Mouse (Mus musculus) heart, adult 8-10 months (tissue): ENCODE measurements around the gene Gfod1. TPM values are rescaled to one million over a fixed set of nuclear protein-coding genes. Genes with fewer than 3 reads are reported as not detected.

Experiments
- DNase-seq: peaks from one replicate; pipeline ENCODE4 v3.0.0; 2022; ENCODE audit warnings: low spot score
- total RNA-seq, 4 experiments: library from RNA; stranded (reverse); gene quantifications; 2 replicates each; pipeline ENCODE4 v1.2.4; 2022

Gene Gfod1
- total RNA-seq, 4 experiments from 2014 or later, result 28.2 to 33.9 (median 30.5) TPM

GRCm38 (mm10) chr13:43167721-43168120 lies 136.3 kb downstream of the Gfod1 start:
- DNase-seq, result no peak

GRCm38 (mm10) chr13:43159429-43159828 lies 144.5 kb downstream of the Gfod1 start:
- DNase-seq, result no peak

- no peak for DNase-seq
These were observed 145.7 kb downstream of the Gfod1 start for GRCm38 (mm10) chr13:43158281-43158680.

GRCm38 (mm10) chr13:43157370-43157769 lies 146.6 kb downstream of the Gfod1 start:
- DNase-seq, result no peak

GRCm38 (mm10) chr13:43152005-43152520 lies 151.9 kb downstream of the Gfod1 start:
- no peak for DNase-seq

- DNase-seq, result no peak
These were observed 154.3 kb downstream of the Gfod1 start for GRCm38 (mm10) chr13:43149661-43150060.

- DNase-seq, result no peak
These were observed 155.3 kb downstream of the Gfod1 start for GRCm38 (mm10) chr13:43148692-43149091.

GRCm38 (mm10) chr13:43146515-43147258 lies 157.3 kb downstream of the Gfod1 start:
- no peak for DNase-seq

Other genes starting within 250 kb of the Gfod1 start
- 10 to 100 TPM; 30.4 to 34.8 (median 33.0) TPM for gene Tbc1d7, start 132.7 kb downstream of the Gfod1 start, total RNA-seq
- gene Sirt5, start 61.3 kb upstream of the Gfod1 start, total RNA-seq, result 10 to 100 TPM; 57.4 to 64.4 (median 63.0) TPM
- 100 to 1,000 TPM in 3 of 4 experiments, 10 to 100 TPM in 1; 84.2 to 130 (median 113) TPM for gene Nol7, start 94.2 kb upstream of the Gfod1 start, total RNA-seq
- gene Ranbp9, start 177.1 kb upstream of the Gfod1 start, total RNA-seq, result 10 to 100 TPM; 35.9 to 46.7 (median 41.6) TPM